In genomic region chr7:79147011-79147837, GRCm38 (mm10) we compare ENCODE assay signal across 7 mouse cellular contexts. TPM values are rescaled to one million over a fixed set of nuclear protein-coding genes. Genes with fewer than 3 reads are reported as not detected.
DNase-seq lines count a peak whose midpoint lies in the region; ATAC-seq lines count a peak whose summit lies in the region.

No protein-coding gene starts in this region.

- ATAC-seq in embryonic facial prominence, embryonic 14.5 days (ENCODE audit: low read depth) = no peak
- no peak for ATAC-seq in limb, embryonic 15.5 days (ENCODE audit: insufficient number of reproducible peaks, low FRiP score, low TSS enrichment, low read depth)

- peak; percentile 54 for DNase-seq in NIH3T3 (ENCODE audit: low read depth)
- no peak for DNase-seq in embryonic facial prominence, embryonic 14.5 days (ENCODE audit: low spot score)
- DNase-seq in heart, postnatal 4 days = peak; percentile 43
- DNase-seq in ovary, postnatal 36 days (ENCODE audit: low spot score) = no peak
- DNase-seq in right cerebral cortex, postnatal 10 days (ENCODE audit: low spot score in 2 of 2) = no peak
- DNase-seq in embryo, embryonic 10.5 days (ENCODE audit: low spot score) = no peak

- peaks cover 13% of the 10 kb centered on the region for H3K4me1 ChIP-seq in embryonic facial prominence, embryonic 14.5 days (ENCODE audit: control insufficient read depth, insufficient read depth, low read length)
- peaks cover 22% of the 10 kb centered on the region for H3K4me1 ChIP-seq in limb, embryonic 15.5 days

- 41% methylated on average over 11 of the region's 12 CpGs for WGBS in embryonic facial prominence, embryonic 14.5 days
- 45% methylated on average over 12 of the region's 12 CpGs for WGBS in limb, embryonic 15.5 days

- peak overlapping the region; percentile 78 for H3K9ac ChIP-seq in embryonic facial prominence, embryonic 14.5 days (ENCODE audit: low read depth, low read length)
- no peak overlapping the region for H3K9ac ChIP-seq in limb, embryonic 15.5 days

- H3K27ac ChIP-seq in embryonic facial prominence, embryonic 14.5 days (replicated peaks; ENCODE audit: low read depth, low read length) = no peak overlapping the region
- H3K27ac ChIP-seq in limb, embryonic 15.5 days = no peak overlapping the region

- peak overlapping the region; percentile 74 for H3K4me3 ChIP-seq in embryonic facial prominence, embryonic 14.5 days (ENCODE audit: low read depth, low read length)
- H3K4me3 ChIP-seq in limb, embryonic 15.5 days = peak overlapping the region; percentile 61

- H3K27me3 ChIP-seq in embryonic facial prominence, embryonic 14.5 days (replicated peaks; ENCODE audit: control insufficient read depth, insufficient read depth, low read length) = no peaks in the 10 kb centered on the region
- H3K27me3 ChIP-seq in limb, embryonic 15.5 days = no peaks in the 10 kb centered on the region

- H3K4me2 ChIP-seq in embryonic facial prominence, embryonic 14.5 days (ENCODE audit: low read depth, low read length) = peak overlapping the region; percentile 78
- H3K4me2 ChIP-seq in limb, embryonic 15.5 days = peak overlapping the region; percentile 79

- H3K9me3 ChIP-seq in embryonic facial prominence, embryonic 14.5 days (ENCODE audit: control insufficient read depth, low read length) = no peaks in the 10 kb centered on the region
- no peaks in the 10 kb centered on the region for H3K9me3 ChIP-seq in limb, embryonic 15.5 days

- peaks cover 24% of the 10 kb centered on the region; the same call in 1 of the 2 replicates for H3K36me3 ChIP-seq in embryonic facial prominence, embryonic 14.5 days (ENCODE audit: control insufficient read depth, insufficient read depth, low read length)
- H3K36me3 ChIP-seq in limb, embryonic 15.5 days = peaks cover 29% of the 10 kb centered on the region

RNA-seq across cellular contexts. Expression of gene Mfge8, which starts 1.6 kb away (rescaled TPM):
- polyA plus RNA-seq in embryonic facial prominence, embryonic 14.5 days (2014; fragmentation: Nextera tagmentation; extraction: Ambion mirVana) = 147 and 155 TPM in 2 replicates
- 100 to 1,000 TPM; 177 to 178 TPM for total RNA-seq in heart, postnatal 4 days (2021)
- polyA plus RNA-seq in limb, embryonic 15.5 days (2015; fragmentation: Nextera tagmentation; extraction: Ambion mirVana) = 198 and 204 TPM in 2 replicates

RNA-seq across cellular contexts. Expression of gene Hapln3, which starts 16.4 kb away (rescaled TPM):
- polyA plus RNA-seq in embryonic facial prominence, embryonic 14.5 days (2014; fragmentation: Nextera tagmentation; extraction: Ambion mirVana) = 1.4 and 1.5 TPM in 2 replicates
- total RNA-seq in heart, postnatal 4 days (2021) = 1 to 10 TPM in 1 of 2 experiments, under 1 TPM in 1; 0.92 to 1.3 TPM
- polyA plus RNA-seq in limb, embryonic 15.5 days (2015; fragmentation: Nextera tagmentation; extraction: Ambion mirVana) = 1.2 and 1.8 TPM in 2 replicates

Comparison
In these comparisons a context has a peak if more than half of its experiments do, and no peak if none do; other contexts are left out.
1. DNase-seq: peak in NIH3T3 (single experiment) and heart, postnatal 4 days (single experiment); none in embryonic facial prominence, embryonic 14.5 days (single experiment), ovary, postnatal 36 days (single experiment), right cerebral cortex, postnatal 10 days (0 of 2) and embryo, embryonic 10.5 days (single experiment).